ENCODE assay signal across 8 mouse cellular contexts in the genomic region with DNA sequence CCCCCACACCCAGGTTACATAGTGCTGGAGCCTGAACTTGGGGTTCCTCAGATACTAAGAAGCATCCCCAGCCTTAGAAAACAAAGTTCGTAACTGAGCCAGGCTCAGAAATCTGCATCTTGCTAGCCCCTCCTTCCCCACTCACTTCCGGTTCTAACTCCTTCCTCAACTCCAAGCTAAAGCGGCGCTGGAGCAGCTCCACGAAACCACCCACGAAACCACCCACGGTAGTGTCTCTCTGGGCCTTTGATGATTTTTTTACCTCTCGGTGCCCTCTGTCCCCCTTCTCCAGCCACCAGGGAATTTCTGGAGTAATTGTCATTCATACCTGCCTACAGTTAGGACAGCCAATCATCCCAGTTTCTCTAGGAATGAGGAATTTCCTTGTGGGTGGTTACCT. TPM values are rescaled to one million over a fixed set of nuclear protein-coding genes. Genes with fewer than 3 reads are reported as not detected.
A peak's percentile ranks its signal among the peaks of the same experiment; 100 is the strongest.
DNase-seq lines count a peak whose midpoint lies in the region; ATAC-seq and TF ChIP-seq lines count a peak whose summit lies in the region.

TSS of gene Stag1 (plus strand) at position 253 of the 400 bp plus-strand sequence.

- H3K9me3 ChIP-seq in forebrain, embryonic 11.5 days (ENCODE audit: control insufficient read depth, low read length): no peaks in the 10 kb centered on the region
- no peaks in the 10 kb centered on the region for H3K9me3 ChIP-seq in limb, embryonic 14.5 days (ENCODE audit: control insufficient read depth, low read length)
- no peaks in the 10 kb centered on the region for H3K9me3 ChIP-seq in stomach, postnatal 0 days (ENCODE audit: control insufficient read depth, low read length)

- H3K9ac ChIP-seq in forebrain, embryonic 11.5 days (ENCODE audit: low read length): no peak within 1 kb of the TSS
- H3K9ac ChIP-seq in limb, embryonic 14.5 days (ENCODE audit: low read depth, low read length, severe bottlenecking): no peak within 1 kb of the TSS
- no peak within 1 kb of the TSS for H3K9ac ChIP-seq in stomach, postnatal 0 days (ENCODE audit: low read length)

- ATAC-seq in forebrain, embryonic 11.5 days (replicated peaks; ENCODE audit: low FRiP score): no peak
- no peak for ATAC-seq in limb, embryonic 14.5 days (ENCODE audit: low FRiP score, low read depth)
- no peak for ATAC-seq in stomach, postnatal 0 days (ENCODE audit: low FRiP score, low TSS enrichment)

- peak within 1 kb of the TSS; percentile 47 for H3K4me3 ChIP-seq in testis, adult 2 months (ENCODE audit: control insufficient read depth, low read depth, low read length)
- H3K4me3 ChIP-seq in forebrain, embryonic 11.5 days (ENCODE audit: low read depth, low read length): no peak within 1 kb of the TSS
- no peak within 1 kb of the TSS for H3K4me3 ChIP-seq in limb, embryonic 14.5 days (replicated peaks; ENCODE audit: low read length)
- H3K4me3 ChIP-seq in stomach, postnatal 0 days (ENCODE audit: low read depth, low read length): no peak within 1 kb of the TSS

- peaks cover 2% of the 10 kb centered on the region; the same call in 1 of the 2 replicates for H3K4me1 ChIP-seq in testis, adult 2 months (ENCODE audit: control insufficient read depth, insufficient read depth, low read length)
- H3K4me1 ChIP-seq in forebrain, embryonic 11.5 days (replicated peaks; ENCODE audit: control insufficient read depth, insufficient read depth, low read length): no peaks in the 10 kb centered on the region; the same call in 1 of the 2 replicates
- peaks cover 5% of the 10 kb centered on the region; the same call in 1 of the 2 replicates for H3K4me1 ChIP-seq in limb, embryonic 14.5 days (ENCODE audit: control insufficient read depth, insufficient read depth, low read length)
- H3K4me1 ChIP-seq in stomach, postnatal 0 days (replicated peaks; ENCODE audit: control insufficient read depth, insufficient read depth): no peaks in the 10 kb centered on the region

- TF ChIP-seq EP300 in stomach, postnatal 0 days (optimal IDR thresholded peaks at IDR 0.05): no peak

- no peak within 1 kb of the TSS for H3K4me2 ChIP-seq in forebrain, embryonic 11.5 days (ENCODE audit: low read depth, low read length, severe bottlenecking)
- H3K4me2 ChIP-seq in limb, embryonic 14.5 days (replicated peaks; ENCODE audit: low read depth, low read length, severe bottlenecking): no peak within 1 kb of the TSS
- no peak within 1 kb of the TSS for H3K4me2 ChIP-seq in stomach, postnatal 0 days (replicated peaks; ENCODE audit: low read depth)

- 94% methylated on average over 8 of the region's 8 CpGs for WGBS in forebrain, embryonic 11.5 days
- WGBS in limb, embryonic 14.5 days: 86% methylated on average over 8 of the region's 8 CpGs
- 86% methylated on average over 8 of the region's 8 CpGs for WGBS in stomach, postnatal 0 days

- H3K27me3 ChIP-seq in testis, adult 2 months (ENCODE audit: control insufficient read depth, insufficient read depth, low read length): no peaks in the 10 kb centered on the region
- H3K27me3 ChIP-seq in forebrain, embryonic 11.5 days (ENCODE audit: control insufficient read depth, insufficient read depth, low read length): no peaks in the 10 kb centered on the region
- H3K27me3 ChIP-seq in limb, embryonic 14.5 days (ENCODE audit: control insufficient read depth, insufficient read depth, low read length): no peaks in the 10 kb centered on the region
- no peaks in the 10 kb centered on the region for H3K27me3 ChIP-seq in stomach, postnatal 0 days (ENCODE audit: control insufficient read depth, insufficient read depth, low read length)

- intact Hi-C loops in heart, postnatal 36 days (cut with DNase I): no loop called here

- no peak for TF ChIP-seq POLR2A in testis, adult 2 months (IDR thresholded peaks at IDR 0.05; ENCODE audit: control insufficient read depth, low read depth, low read length)
- TF ChIP-seq POLR2A in limb, embryonic 14.5 days (IDR thresholded peaks at IDR 0.05; ENCODE audit: borderline replicate concordance, extremely low read depth, insufficient read depth, insufficient read length): no peak

- H3K27ac ChIP-seq in testis, adult 2 months (ENCODE audit: control insufficient read depth, insufficient read depth, low read depth, low read length): no peak within 1 kb of the TSS
- H3K27ac ChIP-seq in forebrain, embryonic 11.5 days (ENCODE audit: low read depth, low read length): no peak within 1 kb of the TSS
- H3K27ac ChIP-seq in limb, embryonic 14.5 days (replicated peaks; ENCODE audit: low read depth, low read length): no peak within 1 kb of the TSS
- no peak within 1 kb of the TSS for H3K27ac ChIP-seq in stomach, postnatal 0 days (replicated peaks)

- no peak for TF ChIP-seq CTCF in testis, adult 2 months (IDR thresholded peaks at IDR 0.05; ENCODE audit: control insufficient read depth, insufficient read depth, insufficient replicate concordance, low read depth, low read length)
- TF ChIP-seq CTCF in stomach, postnatal 0 days (IDR thresholded peaks at IDR 0.05; ENCODE audit: low read depth): no peak

- DNase-seq in testis, postnatal 10 days (ENCODE audit: low spot score): no peak
- DNase-seq in forebrain, embryonic 11.5 days (ENCODE audit: low spot score): no peak
- no peak for DNase-seq in heart, postnatal 36 days
- no peak for DNase-seq in limb, embryonic 14.5 days (ENCODE audit: low spot score)
- no peak for DNase-seq in stomach, postnatal 0 days (ENCODE audit: low spot score)
- DNase-seq in thymus, adult 18-20 months: no peak
- DNase-seq in kidney, adult 8-10 months: no peak

- H3K36me3 ChIP-seq in testis, adult 2 months (ENCODE audit: control insufficient read depth, insufficient read depth, low read length): no peaks in the 10 kb centered on the region
- no peaks in the 10 kb centered on the region for H3K36me3 ChIP-seq in forebrain, embryonic 11.5 days (ENCODE audit: control insufficient read depth, insufficient read depth, low read length)
- H3K36me3 ChIP-seq in limb, embryonic 14.5 days (ENCODE audit: control insufficient read depth, insufficient read depth, low read length): no peaks in the 10 kb centered on the region
- no peaks in the 10 kb centered on the region for H3K36me3 ChIP-seq in stomach, postnatal 0 days (ENCODE audit: control insufficient read depth, insufficient read depth, low read length)

RNA-seq across cellular contexts. Expression of gene Stag1, which starts in this region (rescaled TPM):
- polyA plus RNA-seq in testis, adult 2 months (2012; rRNA removed): 5.3 and 7.0 TPM in 2 replicates
- 57.8 and 63.0 TPM in 2 replicates for polyA plus RNA-seq in forebrain, embryonic 11.5 days (2014; fragmentation: Nextera tagmentation; extraction: Ambion mirVana)
- total RNA-seq in heart, postnatal 36 days (2021): 10 to 100 TPM; 26.2 to 26.5 TPM
- 23.9 and 35.0 TPM in 2 replicates for polyA plus RNA-seq in limb, embryonic 14.5 days (2012; rRNA removed)
- 45.5 and 50.9 TPM in 2 replicates for polyA plus RNA-seq in limb, embryonic 14.5 days (2014; fragmentation: Nextera tagmentation; extraction: Ambion mirVana)
- 15.7 and 25.0 TPM in 2 replicates for polyA plus RNA-seq in stomach, postnatal 0 days (2015; fragmentation: Nextera tagmentation; extraction: Ambion mirVana)
